Mouse (Mus musculus) fibroblast of lung, adult 2 months (primary cell): ENCODE data around the gene Tfeb.

Experiments used
- DNase-seq: peaks from one replicate; pipeline ENCODE4 v3.0.0-alpha.2; 2011; ENCODE audit warnings: low read depth

Gene Tfeb

DNA sequence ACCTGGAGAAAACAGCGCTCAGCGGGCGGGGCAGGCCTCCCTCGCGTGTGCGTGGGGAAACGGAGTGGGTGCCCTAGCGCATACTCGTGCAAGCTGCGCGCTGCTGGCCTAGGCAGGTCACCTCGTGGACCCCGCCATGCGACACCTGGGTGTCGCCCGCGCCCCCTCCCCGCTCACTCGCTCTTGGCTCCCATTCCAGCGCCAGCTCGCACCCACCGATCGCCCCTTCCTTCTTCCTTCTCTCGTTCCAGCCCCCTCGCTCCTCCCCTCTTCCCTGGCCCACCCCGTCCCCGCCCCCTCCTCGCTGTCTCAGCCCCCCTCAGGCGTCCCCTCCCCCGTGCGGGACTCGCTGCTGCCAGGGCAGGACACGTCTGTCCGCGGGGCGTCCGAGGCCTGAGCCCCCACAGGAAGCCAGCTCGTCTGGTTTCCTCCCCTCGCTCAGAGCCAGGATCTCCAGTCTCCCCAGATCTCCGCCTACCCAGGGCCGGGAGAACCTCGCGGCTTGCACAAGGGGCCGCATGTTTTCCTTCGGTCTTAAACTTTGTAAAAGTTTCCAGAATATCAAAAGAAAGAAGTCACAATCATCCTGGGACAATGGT is 96.3 kb downstream of the Tfeb start:
- no peak for DNase-seq

DNA sequence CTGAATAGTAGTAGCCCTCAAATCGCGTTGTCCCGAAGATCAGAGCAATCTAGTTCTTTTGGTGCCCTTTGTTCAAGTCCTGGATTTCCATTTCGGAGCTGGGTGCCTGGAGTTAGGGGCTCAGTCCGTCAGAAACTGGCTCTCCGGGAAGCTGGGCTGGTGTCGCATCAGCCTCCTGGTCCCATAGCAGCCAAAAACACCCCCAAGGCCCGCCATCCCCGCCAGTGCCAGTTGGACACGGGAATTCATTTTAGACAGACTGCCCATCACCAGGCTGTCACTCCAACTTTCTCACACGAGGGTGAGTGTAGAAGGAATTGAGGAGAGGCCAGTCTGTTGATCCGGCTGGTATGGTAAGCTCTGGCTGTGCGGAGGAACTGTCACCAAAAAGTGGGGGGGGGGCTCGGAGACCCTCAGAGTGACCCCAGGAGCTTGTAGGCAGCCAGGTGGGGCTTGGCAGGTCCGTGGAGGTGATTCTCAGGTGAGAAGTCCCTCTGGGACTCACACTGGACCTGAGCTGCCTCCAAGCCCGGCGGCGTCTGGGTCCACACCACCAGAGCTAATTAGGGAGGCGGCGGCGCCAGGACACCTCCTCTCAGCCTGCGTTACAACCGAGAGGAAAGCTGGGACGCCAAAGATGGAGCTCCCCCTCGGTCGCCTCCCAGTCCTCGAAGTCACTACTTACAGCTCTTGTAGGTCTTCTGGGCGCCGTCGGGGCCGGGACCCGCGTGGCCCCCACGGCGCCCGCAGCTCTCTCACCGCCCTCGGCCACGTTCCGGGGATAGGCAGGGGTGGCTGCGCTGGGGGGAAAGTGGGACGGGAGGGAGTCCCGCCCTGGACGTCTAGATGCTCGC is 97.0 kb downstream of the Tfeb start:
- DNase-seq, result no peak

DNA sequence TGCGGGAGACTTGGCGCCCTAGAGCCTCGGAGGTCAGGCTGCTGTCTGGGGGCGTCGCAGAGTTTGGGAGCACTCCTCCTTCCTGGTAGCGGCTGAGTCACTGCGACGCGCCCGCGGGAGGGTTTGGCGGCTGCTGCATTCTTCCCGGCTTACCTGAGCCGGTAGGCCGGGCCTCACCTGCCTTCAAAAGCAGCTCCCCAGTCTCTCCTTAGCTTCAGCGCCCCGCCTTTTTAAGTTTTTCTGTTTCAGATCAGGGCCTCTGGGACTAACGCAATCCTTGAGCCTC is 97.6 kb downstream of the Tfeb start, which contains the start of gene Mdfi:
Gene Mdfi (minus strand): TSS at position 210 of the 286 bp plus-strand sequence.
- no peak for DNase-seq

DNA sequence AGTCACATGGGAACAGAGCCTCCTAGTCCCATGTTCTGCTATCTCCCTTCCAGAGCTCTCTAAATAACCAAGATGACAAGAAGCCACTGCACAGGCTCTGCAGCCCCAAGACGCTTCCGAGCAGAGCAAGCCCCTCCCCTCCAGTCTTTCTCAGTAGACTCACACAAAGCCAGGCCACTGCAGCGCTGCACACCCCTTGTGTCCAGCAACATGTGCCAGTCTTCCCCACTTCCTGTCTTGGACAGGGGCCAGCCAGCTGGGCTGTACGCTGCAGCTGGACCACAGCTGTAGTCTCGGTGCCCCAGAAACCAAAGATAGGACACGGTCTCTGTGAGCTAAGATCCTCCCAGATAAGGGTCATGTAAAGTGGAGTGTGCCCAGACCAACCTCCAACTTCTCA is 101.0 kb downstream of the Tfeb start:
- DNase-seq, result no peak

DNA sequence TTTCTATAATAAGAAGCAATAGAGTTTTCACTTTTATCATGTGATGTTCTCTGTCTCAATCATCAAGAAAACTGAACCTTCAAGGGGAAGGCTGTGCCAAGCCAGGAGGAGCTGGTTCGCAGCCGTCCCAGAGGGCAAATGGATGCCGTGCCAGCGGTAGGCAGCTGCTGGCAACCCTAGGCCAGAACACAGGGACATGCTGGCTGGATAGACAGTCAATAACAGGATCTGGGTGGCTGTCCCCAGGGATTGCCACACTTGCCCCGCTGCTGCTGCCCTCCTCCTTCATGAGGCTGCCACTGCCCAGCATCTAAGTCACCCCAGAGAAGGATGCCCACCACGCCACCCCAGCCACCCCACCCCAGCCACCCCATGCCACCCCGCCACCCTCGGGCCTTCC is 104.7 kb downstream of the Tfeb start:
- no peak for DNase-seq
